Mouse (Mus musculus) spleen, adult 18-20 months (tissue): ENCODE results near the gene Gm20388.
"Not testable (repeated sequence)": the region's sequence is repeated elsewhere in the genome, so short reads cannot be mapped to it uniquely, and the experiment has no call there.

ENCODE experiments used
- DNase-seq, 2 experiments: peaks; one replicate each; pipeline ENCODE4 v3.0.0; 2022; ENCODE audit warnings: mixed read lengths in 2 of 2

Gene Gm20388

GRCm38 (mm10) chr8:123211876-123212275 is 3301.2 kb downstream of the Gm20388 start:
- no peak for DNase-seq

DNA sequence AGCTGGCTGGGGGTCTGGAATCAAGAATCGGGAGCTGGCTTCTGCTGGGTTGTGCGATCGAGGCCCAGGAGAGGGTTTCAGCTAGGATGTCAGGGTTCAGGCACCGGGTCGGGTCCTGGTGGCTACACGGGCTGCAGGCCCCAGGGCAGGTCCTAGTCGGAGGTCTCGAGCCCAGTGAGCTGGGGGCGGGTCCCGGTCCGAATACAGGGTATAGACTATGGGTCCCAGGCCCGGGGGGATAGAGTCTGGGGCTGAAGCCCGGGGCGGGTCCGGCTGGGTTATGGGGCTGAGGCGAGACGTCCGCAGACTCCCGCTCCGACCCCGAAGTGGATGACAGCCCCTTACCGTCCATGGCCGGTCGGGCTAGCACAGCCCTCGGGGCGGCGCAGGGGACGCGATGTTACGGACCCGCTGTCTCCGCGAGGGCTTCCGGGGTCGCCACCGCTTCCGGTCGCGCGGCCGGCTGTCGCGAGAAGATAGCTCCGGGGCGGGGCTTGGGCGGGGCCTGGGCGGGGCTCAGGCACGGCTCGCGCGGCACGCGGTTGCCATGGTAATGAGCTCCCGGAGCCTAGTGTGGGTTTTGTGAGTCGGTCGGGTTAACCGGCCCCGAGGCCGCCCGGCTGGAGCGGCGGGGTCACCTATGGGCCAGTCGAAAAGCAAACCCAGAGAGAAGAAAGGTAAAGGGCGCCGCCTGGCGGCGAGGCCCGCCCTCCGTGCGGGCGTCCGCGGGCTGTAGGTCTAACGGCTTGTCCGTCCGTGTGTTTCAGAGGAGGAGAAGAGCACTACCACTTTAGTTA is 3301.9 kb downstream of the Gm20388 start, which contains the start of the genes Chmp1a and Spata33:
Gene Chmp1a, minus strand, starts transcription at position 443 of the 797 bp plus-strand sequence.
Gene Spata33, plus strand, starts transcription at position 512 of the 797 bp plus-strand sequence.
- peak; percentile 76 to 81 for DNase-seq

GRCm38 (mm10) chr8:123213118-123213772 is 3302.6 kb downstream of the Gm20388 start:
- DNase-seq = no peak

GRCm38 (mm10) chr8:123215430-123215829 is 3304.8 kb downstream of the Gm20388 start:
- no peak for DNase-seq

- no peak for DNase-seq
Measured at GRCm38 (mm10) chr8:123220917-123221316, 3310.3 kb downstream of the Gm20388 start.

- DNase-seq = peak; percentile 82 to 93
Measured at GRCm38 (mm10) chr8:123224278-123225266, 3313.9 kb downstream of the Gm20388 start, which contains the start of gene Cdk10. Gene Cdk10, plus strand, starts transcription at chr8:123224842.

GRCm38 (mm10) chr8:123228416-123228815 is 3317.8 kb downstream of the Gm20388 start:
- DNase-seq = no peak

DNA sequence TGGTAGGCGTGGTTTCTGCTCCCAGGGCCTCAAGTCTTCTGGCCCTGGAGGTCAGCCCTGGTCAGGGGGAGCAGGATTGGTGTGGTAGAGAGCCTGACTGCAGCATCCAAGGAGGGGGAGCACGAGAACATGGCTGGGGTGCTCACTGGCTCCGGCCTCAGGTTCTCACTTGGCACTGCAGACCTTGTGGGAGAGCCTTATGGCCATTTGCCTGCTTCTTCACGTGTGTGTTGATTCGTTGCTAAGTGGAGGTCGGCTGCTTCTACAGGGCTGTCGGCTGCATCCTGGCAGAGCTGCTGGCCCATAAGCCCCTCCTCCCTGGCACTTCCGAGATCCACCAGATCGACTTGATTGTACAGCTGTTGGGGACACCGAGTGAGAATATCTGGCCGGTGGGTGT is 3319.7 kb downstream of the Gm20388 start:
- DNase-seq = not testable (repeated sequence)

DNA sequence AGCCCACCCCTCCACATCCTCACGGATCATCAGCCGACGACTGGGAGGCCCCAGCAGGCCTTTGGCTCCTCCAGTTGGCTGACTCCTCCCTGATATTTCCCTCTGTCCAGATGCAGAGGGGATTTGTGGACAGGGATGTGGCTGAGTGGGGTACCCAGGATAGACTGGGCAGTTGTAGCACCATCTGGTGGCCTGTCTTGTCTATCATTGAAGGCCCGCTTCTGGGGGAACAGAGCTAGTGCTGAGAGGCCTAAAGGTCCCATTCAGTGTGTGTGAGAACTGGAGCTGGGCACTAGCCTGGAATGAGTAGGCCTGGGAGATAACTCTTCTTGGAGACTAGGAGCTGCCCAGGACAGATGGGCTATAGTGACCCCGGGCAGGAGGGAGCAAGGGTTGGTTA is 3321.1 kb downstream of the Gm20388 start:
- no peak for DNase-seq

DNA sequence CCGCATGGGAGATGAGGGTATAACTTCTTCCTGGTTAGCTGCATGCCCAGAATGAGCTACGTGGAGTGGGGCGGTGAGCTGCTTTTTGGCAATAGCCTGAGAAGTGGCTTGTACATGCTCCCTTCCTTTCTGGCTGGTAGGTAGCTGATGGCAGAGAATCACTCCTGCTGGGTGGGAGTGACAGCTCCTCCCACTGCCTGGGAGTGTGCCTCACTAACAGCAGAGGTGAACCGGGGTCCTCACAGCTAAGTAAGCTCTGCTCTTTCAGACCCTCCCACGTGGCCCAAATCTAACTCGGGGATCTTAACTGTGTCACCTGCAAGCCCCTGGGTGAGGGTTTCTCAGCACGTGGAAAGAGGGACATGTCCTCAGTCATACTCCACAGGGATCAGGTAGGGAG is 3321.9 kb downstream of the Gm20388 start:
- DNase-seq = no peak

GRCm38 (mm10) chr8:123233300-123233699 is 3322.7 kb downstream of the Gm20388 start:
- no peak for DNase-seq

DNA sequence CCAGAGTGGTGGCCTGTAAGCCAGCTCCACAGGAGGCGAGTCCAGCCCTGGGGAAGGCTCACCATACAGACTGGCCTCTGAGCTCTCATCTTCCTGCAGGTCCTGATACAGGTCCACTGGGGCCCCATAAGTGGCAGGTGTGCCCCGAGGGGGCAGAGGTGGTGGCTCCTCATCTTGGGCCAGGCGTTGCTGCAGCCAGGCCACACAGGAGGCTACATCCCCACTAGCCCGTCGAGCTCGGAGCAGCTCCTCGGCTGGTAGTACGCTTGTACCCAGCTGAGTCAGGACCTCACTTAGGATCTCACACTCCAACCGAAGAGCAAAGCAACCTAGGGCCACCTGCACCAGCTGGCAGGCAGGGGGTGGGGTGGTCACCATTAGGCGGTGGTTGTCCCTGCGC is 3323.1 kb downstream of the Gm20388 start:
- no peak for DNase-seq

GRCm38 (mm10) chr8:123234918-123235519 is 3324.4 kb downstream of the Gm20388 start:
- DNase-seq = no peak

GRCm38 (mm10) chr8:123235520-123236497 is 3325.2 kb downstream of the Gm20388 start, which contains the start of gene Spata2l:
Gene Spata2l, minus strand, starts transcription at chr8:123236233.
- DNase-seq = peak; percentile 84 to 92

- DNase-seq = no peak
Measured at GRCm38 (mm10) chr8:123239398-123239797, 3328.8 kb downstream of the Gm20388 start.

- no peak for DNase-seq
Measured at GRCm38 (mm10) chr8:123242107-123242923, 3331.7 kb downstream of the Gm20388 start.

- DNase-seq = no peak
Measured at GRCm38 (mm10) chr8:123243053-123243452, 3332.4 kb downstream of the Gm20388 start.

DNA sequence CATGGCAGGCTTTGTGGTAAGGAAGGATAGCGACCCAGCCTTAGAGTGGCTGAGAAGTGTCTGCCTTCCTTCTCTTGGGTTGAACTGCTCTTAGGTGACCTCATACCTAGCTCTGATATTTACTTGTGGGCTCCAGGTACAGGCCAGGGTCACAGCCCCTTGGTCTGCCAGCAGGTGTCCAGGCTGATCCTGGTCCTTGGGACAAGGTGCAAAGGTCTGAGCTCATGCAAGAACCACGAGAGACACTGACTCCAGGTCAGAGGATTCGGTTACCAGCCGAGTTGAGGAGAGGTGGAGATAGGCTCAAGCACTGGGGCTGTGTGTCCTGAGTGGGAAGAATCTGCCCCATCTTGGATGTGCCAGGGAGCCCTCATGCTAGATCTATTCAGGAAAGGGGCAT is 3333.7 kb downstream of the Gm20388 start:
- no peak for DNase-seq

DNA sequence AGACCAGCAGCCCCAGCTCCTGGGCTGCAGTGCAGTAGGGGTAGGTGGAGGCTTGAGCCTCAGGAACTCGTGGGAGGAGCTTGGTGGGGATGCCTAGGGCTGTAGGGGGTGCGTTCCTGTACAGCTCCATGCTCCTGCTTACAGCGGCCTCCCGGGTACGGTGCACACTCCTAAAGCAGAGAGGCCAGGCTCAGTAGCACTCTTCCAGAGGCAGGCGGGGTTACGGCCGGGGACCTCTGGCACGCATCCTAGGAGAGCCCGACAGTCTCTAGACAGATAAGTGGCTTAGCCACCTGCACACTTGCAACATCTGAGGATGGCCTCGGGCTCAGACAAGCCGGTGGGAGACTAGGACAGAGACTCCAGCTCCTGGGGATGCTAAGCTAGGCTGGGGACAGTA is 3334.9 kb downstream of the Gm20388 start:
- DNase-seq = no peak

DNA sequence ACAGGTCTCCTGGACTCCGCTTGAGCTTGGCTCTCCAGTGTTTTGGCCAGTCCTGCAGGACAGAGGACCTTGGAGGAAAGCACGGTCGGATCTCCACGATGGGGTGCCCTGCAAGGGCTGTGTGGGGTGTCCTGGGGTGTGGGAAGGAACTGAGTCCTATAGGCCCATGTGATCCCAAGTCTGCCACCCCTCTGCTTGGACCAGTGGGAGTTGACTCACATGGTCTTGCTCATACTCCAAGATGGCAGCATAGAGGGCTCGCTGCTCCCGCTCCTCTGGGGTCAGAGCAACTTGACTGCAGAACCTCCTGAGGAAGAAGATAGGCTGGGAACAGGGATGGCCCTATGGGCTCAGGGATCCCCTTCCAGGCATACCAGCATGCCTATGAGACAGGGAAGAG is 3337.1 kb downstream of the Gm20388 start:
- no peak for DNase-seq
